Mouse (Mus musculus) forebrain, postnatal 0 days (tissue): ENCODE data around the gene Atp6v1a. TPM values are rescaled to one million over a fixed set of nuclear protein-coding genes. Genes with fewer than 3 reads are reported as not detected.

ENCODE experiments used
- ATAC-seq: fragments of 200-750 bp; cut with Nextera tagmentation; 2 replicates; pipeline ENCODE4 v1.8.0; 2017; ENCODE audit warnings: mild to moderate bottlenecking, moderate library complexity
- DNase-seq: peaks from one replicate; pipeline ENCODE4 v3.0.0-alpha.2; 2015
- H3K27ac ChIP-seq: fragments of 300-500 bp; sonication (generic); 2 replicates; pipeline ENCODE4 v1.5.1; 2014; ENCODE audit warnings: low read depth, mild to moderate bottlenecking, antibody characterized with exemption, low read length, moderate library complexity, mixed read lengths
- H3K27me3 ChIP-seq: fragments of 300-500 bp; sonication (generic); 2 replicates; pipeline ENCODE4 v1.6.1; 2014; ENCODE audit warnings: mild to moderate bottlenecking, low read length, mixed read lengths; ENCODE audit not compliant: insufficient read depth
- H3K36me3 ChIP-seq: fragments of 300-500 bp; sonication (generic); 2 replicates; pipeline ENCODE4 v1.6.1; 2014; ENCODE audit warnings: mild to moderate bottlenecking, moderate library complexity; ENCODE audit not compliant: insufficient read depth
- H3K4me1 ChIP-seq: fragments of 300-500 bp; sonication (generic); 2 replicates; pipeline ENCODE4 v1.6.1; 2014; ENCODE audit warnings: antibody characterized with exemption; ENCODE audit not compliant: insufficient read depth
- H3K4me2 ChIP-seq: fragments of 300-500 bp; sonication (generic); 2 replicates; pipeline ENCODE4 v1.6.1; 2014; ENCODE audit warnings: low read depth, mild to moderate bottlenecking, moderate library complexity
- H3K4me3 ChIP-seq: fragments of 300-500 bp; sonication (generic); 2 replicates; pipeline ENCODE4 v1.5.1; 2014; ENCODE audit warnings: low read depth, low read length, mixed read lengths
- H3K9ac ChIP-seq: fragments of 300-500 bp; sonication (generic); 2 replicates; pipeline ENCODE4 v1.6.1; 2014; ENCODE audit warnings: mild to moderate bottlenecking
- H3K9me3 ChIP-seq: fragments of 300-500 bp; sonication (generic); 2 replicates; pipeline ENCODE4 v1.6.1; 2016; ENCODE audit warnings: low read length
- CTCF ChIP-seq: sonication (generic); IDR thresholded peaks from 2 replicates; pipeline ENCODE4 v1.5.1; 2016; ENCODE audit warnings: antibody characterized with exemption, control low read depth, low read depth
- WGBS: fragments of 180-500 bp; shearing (Covaris S2); extraction: QIAGEN DNeasy Blood & Tissue Kit; methylation state at CpG from one replicate; pipeline ENCODE4 v1.1.7; 2014; 5-methylcytosine and 5-hydroxymethylcytosine counted together
- polyA plus RNA-seq: library from polyadenylated mRNA; unstranded; fragments of >200 nt; fragmentation: Nextera tagmentation; extraction: Ambion mirVana; gene quantifications from 2 replicates; pipeline ENCODE4 v1.2.1, GENCODE M21; 2015
- total RNA-seq: library from RNA; depleted of rRNA; stranded (reverse); fragments of >200 nt; gene quantifications from 2 replicates; pipeline ENCODE4 v1.2.3, GENCODE M21; 2014; rRNA removed

Atp6v1a gene
- total and polyA plus RNA-seq, 2 experiments from 2014 or later, result 149 to 192 TPM

DNA sequence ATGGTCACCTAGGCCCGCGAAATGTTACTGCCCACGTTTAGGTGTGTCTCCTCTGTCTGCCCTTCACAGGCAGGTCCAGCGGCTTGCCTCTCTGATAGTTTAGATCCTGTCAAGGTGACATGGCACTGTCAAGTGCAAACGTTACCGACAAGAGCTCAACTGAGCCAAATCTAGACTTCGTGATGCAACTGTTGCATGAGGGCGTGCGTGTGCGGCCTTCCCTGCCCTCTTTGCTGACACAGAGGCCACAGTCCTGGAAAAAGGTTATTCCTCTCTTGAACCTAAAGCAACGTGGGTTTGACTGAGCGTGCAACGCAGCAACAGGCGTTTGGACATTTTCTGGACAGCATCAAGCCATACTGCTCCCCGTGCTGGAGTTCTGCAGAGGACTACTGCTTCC lies 78.2 kb downstream of the Atp6v1a start:
- WGBS, result 94% methylated on average over 15 of the region's 15 CpGs
- DNase-seq (no peak), ATAC-seq (no peak)
- no peak overlapping the region for H3K27ac ChIP-seq
- no peaks in the 10 kb centered on the region for H3K4me1 ChIP-seq
- no peaks in the 10 kb centered on the region for H3K9me3 ChIP-seq
- no peaks in the 10 kb centered on the region for H3K36me3 ChIP-seq
- no peak overlapping the region for H3K9ac ChIP-seq
- H3K4me2 ChIP-seq, result no peak overlapping the region
- H3K4me3 ChIP-seq, result no peak overlapping the region
- no peaks in the 10 kb centered on the region for H3K27me3 ChIP-seq
- TF ChIP-seq CTCF, result no peak

- Histone ChIP-seq H3K4me1 (no peaks in the 10 kb centered on the region), H3K36me3 (no peaks in the 10 kb centered on the region), H3K27me3 (no peaks in the 10 kb centered on the region), H3K9me3 (no peaks in the 10 kb centered on the region), H3K4me3 (no peak overlapping the region), H3K4me2 (no peak overlapping the region), H3K27ac (no peak overlapping the region), H3K9ac (no peak overlapping the region)
- DNase-seq (no peak), ATAC-seq (no peak)
- no peak for TF ChIP-seq CTCF
- WGBS, result 94% methylated on average over 18 of the region's 18 CpGs
Observed at GRCm38 (mm10) chr16:44060604-44061286, 78.8 kb downstream of the Atp6v1a start.

GRCm38 (mm10) chr16:44058745-44059144 lies 80.8 kb downstream of the Atp6v1a start:
- no peaks in the 10 kb centered on the region for H3K4me1 ChIP-seq
- no peak overlapping the region for H3K4me3 ChIP-seq
- no peak overlapping the region; the same call in 1 of the 2 replicates for H3K4me2 ChIP-seq
- no peak overlapping the region for H3K27ac ChIP-seq
- peak; percentile 93 for TF ChIP-seq CTCF
- ATAC-seq, result peak; percentile 63
- no peaks in the 10 kb centered on the region for H3K36me3 ChIP-seq
- no peaks in the 10 kb centered on the region for H3K9me3 ChIP-seq
- peak; percentile 90 for DNase-seq
- H3K27me3 ChIP-seq, result no peaks in the 10 kb centered on the region
- 21% methylated on average over 10 of the region's 10 CpGs for WGBS
- no peak overlapping the region for H3K9ac ChIP-seq

DNA sequence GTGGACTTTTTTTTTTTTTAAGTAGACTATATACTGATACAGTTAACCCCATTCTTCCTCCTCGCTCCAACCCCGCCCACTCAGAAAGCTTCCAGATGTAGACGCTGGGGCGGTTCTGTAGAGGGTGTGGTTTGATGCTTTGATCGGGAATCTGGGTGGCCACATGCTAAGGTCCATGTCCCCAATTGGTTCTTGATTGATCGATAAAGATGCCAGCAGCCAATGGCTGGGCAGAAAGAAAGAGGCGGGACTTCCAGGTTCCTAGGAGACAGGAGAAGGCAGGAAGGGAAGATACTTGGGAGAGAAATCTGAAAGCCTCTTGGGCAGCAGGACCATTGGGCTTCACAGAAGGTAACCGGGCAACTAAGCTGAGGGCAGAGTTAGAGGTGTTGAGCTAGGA lies 83.7 kb downstream of the Atp6v1a start:
- H3K27me3 ChIP-seq, result no peaks in the 10 kb centered on the region
- no peaks in the 10 kb centered on the region for H3K9me3 ChIP-seq
- no peak overlapping the region for H3K9ac ChIP-seq
- H3K4me2 ChIP-seq, result no peak overlapping the region
- DNase-seq, result no peak
- H3K36me3 ChIP-seq, result no peaks in the 10 kb centered on the region
- WGBS, result 62% methylated on average over 8 of the region's 8 CpGs
- H3K4me3 ChIP-seq, result no peak overlapping the region
- no peaks in the 10 kb centered on the region for H3K4me1 ChIP-seq
- ATAC-seq, result no peak
- no peak overlapping the region for H3K27ac ChIP-seq
- no peak for TF ChIP-seq CTCF

DNA sequence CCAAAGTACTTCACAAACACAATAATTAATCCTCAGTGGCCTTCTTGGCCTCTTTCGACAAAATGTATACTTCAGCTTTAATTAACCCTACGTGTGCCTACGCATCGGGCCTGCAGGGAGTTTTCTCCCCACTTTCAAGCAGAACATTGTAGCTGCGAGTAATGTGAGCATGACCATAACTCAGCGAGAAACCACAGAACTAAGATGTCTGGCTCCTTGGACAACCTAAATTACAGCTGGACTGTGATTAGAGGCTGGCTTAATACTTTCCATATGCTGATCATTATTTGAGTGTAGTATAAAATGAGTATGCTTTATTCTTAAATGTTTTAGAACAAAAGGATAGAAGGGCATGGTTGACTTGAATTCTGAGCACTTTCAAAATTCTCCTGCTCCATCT lies 86.2 kb downstream of the Atp6v1a start:
- H3K4me3 ChIP-seq, result no peak overlapping the region
- ATAC-seq (no peak), DNase-seq (no peak)
- H3K27ac ChIP-seq, result no peak overlapping the region
- no peaks in the 10 kb centered on the region for H3K4me1 ChIP-seq
- no peak for TF ChIP-seq CTCF
- H3K27me3 ChIP-seq, result no peaks in the 10 kb centered on the region
- H3K36me3 ChIP-seq, result no peaks in the 10 kb centered on the region
- no peak overlapping the region for H3K4me2 ChIP-seq
- H3K9me3 ChIP-seq, result no peaks in the 10 kb centered on the region
- WGBS, result 77% methylated on average over 6 of the region's 6 CpGs
- H3K9ac ChIP-seq, result no peak overlapping the region

GRCm38 (mm10) chr16:44052390-44052789 lies 87.1 kb downstream of the Atp6v1a start:
- Histone ChIP-seq H3K9ac (no peak overlapping the region), H3K4me2 (no peak overlapping the region), H3K27me3 (no peaks in the 10 kb centered on the region), H3K9me3 (no peaks in the 10 kb centered on the region), H3K4me1 (no peaks in the 10 kb centered on the region), H3K4me3 (no peak overlapping the region), H3K27ac (no peak overlapping the region), H3K36me3 (no peaks in the 10 kb centered on the region)
- DNase-seq, result no peak
- ATAC-seq, result no peak
- TF ChIP-seq CTCF, result no peak
- 91% methylated on average over 6 of the region's 6 CpGs for WGBS

DNA sequence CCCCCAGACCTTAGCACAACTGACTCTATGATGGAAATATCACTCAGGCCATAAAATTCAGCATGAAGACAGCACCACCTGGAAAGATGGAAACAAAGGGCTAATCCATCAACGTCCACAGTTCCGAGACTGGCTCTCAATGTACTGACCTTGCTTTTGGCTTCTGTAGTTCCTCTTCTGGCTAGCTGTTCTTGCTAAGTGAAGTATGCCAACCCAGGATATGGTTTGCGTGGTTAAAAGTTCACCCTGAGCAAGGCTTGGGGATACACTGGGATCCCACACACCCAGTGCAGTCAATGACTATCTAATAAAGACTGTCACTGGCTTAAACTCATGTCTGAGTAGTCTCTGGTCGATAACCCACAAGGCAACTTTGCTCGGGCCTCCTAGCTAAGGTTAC lies 89.4 kb downstream of the Atp6v1a start:
- no peak overlapping the region for H3K4me2 ChIP-seq
- no peaks in the 10 kb centered on the region for H3K36me3 ChIP-seq
- no peaks in the 10 kb centered on the region for H3K9me3 ChIP-seq
- no peak overlapping the region for H3K9ac ChIP-seq
- H3K27ac ChIP-seq, result no peak overlapping the region
- TF ChIP-seq CTCF, result no peak
- no peaks in the 10 kb centered on the region for H3K27me3 ChIP-seq
- ATAC-seq (no peak), DNase-seq (no peak)
- H3K4me1 ChIP-seq, result no peaks in the 10 kb centered on the region
- no peak overlapping the region for H3K4me3 ChIP-seq
- WGBS, result 88% methylated on average over 5 of the region's 5 CpGs

DNA sequence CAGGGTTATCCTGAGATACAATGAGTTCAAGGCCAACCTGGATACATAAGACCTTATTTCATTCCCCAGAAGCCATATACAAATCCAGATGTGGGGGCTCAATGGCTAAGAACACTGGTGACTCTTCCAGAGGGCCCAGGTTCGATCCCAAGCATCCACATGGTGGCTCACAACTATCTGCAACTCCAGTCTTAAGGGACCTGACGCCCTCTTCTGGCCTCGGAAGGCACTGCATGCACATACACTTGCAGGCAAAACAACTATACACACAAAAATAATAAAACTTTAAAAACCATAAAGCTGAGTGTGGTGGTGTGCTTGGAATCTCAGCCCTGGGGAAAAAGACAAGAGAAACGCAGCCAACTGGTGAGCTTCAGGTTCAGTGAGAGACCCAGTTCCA lies 100.4 kb downstream of the Atp6v1a start:
- Histone ChIP-seq H3K9me3 (no peaks in the 10 kb centered on the region), H3K27me3 (no peaks in the 10 kb centered on the region), H3K36me3 (no peaks in the 10 kb centered on the region), H3K9ac (no peak overlapping the region), H3K4me1 (no peaks in the 10 kb centered on the region), H3K27ac (no peak overlapping the region), H3K4me2 (no peak overlapping the region), H3K4me3 (no peak overlapping the region)
- 0 out of 2 replicates have a peak, but pooled peaks have one; percentile 11 for TF ChIP-seq CTCF
- no peak for DNase-seq
- 82% methylated on average over 4 of the region's 4 CpGs for WGBS
- no peak for ATAC-seq

Other genes starting within 250 kb of the Atp6v1a start
- 1.6 and 7.9 TPM in 2 replicates for gene Ccdc191, start 249.9 kb downstream of the Atp6v1a start, total RNA-seq
- 3.9 and 6.1 TPM in 2 replicates for gene Ccdc191, start 249.9 kb downstream of the Atp6v1a start, polyA plus RNA-seq
- gene Qtrt2, start 212.9 kb downstream of the Atp6v1a start, total RNA-seq, result 32.5 and 32.8 TPM in 2 replicates
- 9.6 and 11.7 TPM in 2 replicates for gene Qtrt2, start 212.9 kb downstream of the Atp6v1a start, polyA plus RNA-seq
- 9.0 and 10.8 TPM in 2 replicates for gene Zdhhc23, start 159.9 kb downstream of the Atp6v1a start, total RNA-seq
- 2.9 and 5.4 TPM in 2 replicates for gene Zdhhc23, start 159.9 kb downstream of the Atp6v1a start, polyA plus RNA-seq
- 2.7 and 4.4 TPM in 2 replicates for gene Gramd1c, start 76.4 kb downstream of the Atp6v1a start, total RNA-seq
- 0.93 and 2.1 TPM in 2 replicates for gene Gramd1c, start 76.4 kb downstream of the Atp6v1a start, polyA plus RNA-seq
- 16.2 and 19.8 TPM in 2 replicates for gene Naa50, start 125 bp upstream of the Atp6v1a start, total RNA-seq
- 43.4 and 51.6 TPM in 2 replicates for gene Naa50, start 125 bp upstream of the Atp6v1a start, polyA plus RNA-seq
- gene Usf3, start 33.5 kb upstream of the Atp6v1a start, total RNA-seq, result 12.2 and 14.5 TPM in 2 replicates
- gene Usf3, start 33.5 kb upstream of the Atp6v1a start, polyA plus RNA-seq, result 0.94 and 2.3 TPM in 2 replicates
- 13.4 and 22.0 TPM in 2 replicates for gene Sidt1, start 193.5 kb upstream of the Atp6v1a start, total RNA-seq
- 10.0 and 12.7 TPM in 2 replicates for gene Sidt1, start 193.5 kb upstream of the Atp6v1a start, polyA plus RNA-seq
- 13.2 and 14.5 TPM in 2 replicates for gene Spice1, start 207.4 kb upstream of the Atp6v1a start, total RNA-seq
- 7.1 and 12.0 TPM in 2 replicates for gene Spice1, start 207.4 kb upstream of the Atp6v1a start, polyA plus RNA-seq